Mouse (Mus musculus): ENCODE data around the gene Stat4. TPM values are rescaled to one million over a fixed set of nuclear protein-coding genes. Genes with fewer than 3 reads are reported as not detected.

The Stat4 gene
- polyA plus RNA-seq, 1 experiment from 2014 or later, result 0.46 TPM

- ATAC-seq (ENCODE audit: low FRiP score, low TSS enrichment) (no peak; the same call in none of the 2 replicates), DNase-seq (ENCODE audit: low spot score) (no peak)
- Histone ChIP-seq H3K27me3 (ENCODE audit: control insufficient read depth, insufficient read depth, low read length) (no peaks in the 10 kb centered on the region), H3K36me3 (ENCODE audit: control insufficient read depth, insufficient read depth, low read length) (0 out of 2 replicates have a peak, but pooled peaks cover 4% of the 10 kb centered on the region), H3K4me2 (replicated peaks; ENCODE audit: low read depth) (peak overlapping the region; percentile 77), H3K4me1 (replicated peaks; ENCODE audit: control insufficient read depth, insufficient read depth) (no peaks in the 10 kb centered on the region), H3K9ac (ENCODE audit: low read length) (peak overlapping the region; percentile 84), H3K4me3 (ENCODE audit: low read depth, low read length) (peak overlapping the region; percentile 81), H3K27ac (replicated peaks) (peak overlapping the region; percentile 84), H3K9me3 (ENCODE audit: control insufficient read depth, low read length) (no peaks in the 10 kb centered on the region)
- TF ChIP-seq EP300 (optimal IDR thresholded peaks at IDR 0.05) (no peak), CTCF (IDR thresholded peaks at IDR 0.05; ENCODE audit: low read depth) (no peak)
- WGBS, result under 1% methylated on average over 20 of the region's 20 CpGs
These were observed 132.7 kb downstream of the Stat4 start for GRCm38 (mm10) chr1:52119691-52120090.

- peak overlapping the region; percentile 84 for H3K9ac ChIP-seq (ENCODE audit: low read length)
- H3K36me3 ChIP-seq (ENCODE audit: control insufficient read depth, insufficient read depth, low read length), result 0 out of 2 replicates have a peak, but pooled peaks cover 4% of the 10 kb centered on the region
- ATAC-seq (ENCODE audit: low FRiP score, low TSS enrichment), result no peak
- no peak for TF ChIP-seq CTCF (IDR thresholded peaks at IDR 0.05; ENCODE audit: low read depth)
- no peak for TF ChIP-seq EP300 (optimal IDR thresholded peaks at IDR 0.05)
- H3K27ac ChIP-seq (replicated peaks), result no peak overlapping the region
- no peaks in the 10 kb centered on the region for H3K9me3 ChIP-seq (ENCODE audit: control insufficient read depth, low read length)
- WGBS, result 32% methylated on average over 10 of the region's 10 CpGs
- H3K4me2 ChIP-seq (replicated peaks; ENCODE audit: low read depth), result peak overlapping the region; percentile 77
- peak overlapping the region; percentile 81 for H3K4me3 ChIP-seq (ENCODE audit: low read depth, low read length)
- DNase-seq (ENCODE audit: low spot score), result no peak
- H3K4me1 ChIP-seq (replicated peaks; ENCODE audit: control insufficient read depth, insufficient read depth), result no peaks in the 10 kb centered on the region
- H3K27me3 ChIP-seq (ENCODE audit: control insufficient read depth, insufficient read depth, low read length), result no peaks in the 10 kb centered on the region
These were observed 133.2 kb downstream of the Stat4 start for GRCm38 (mm10) chr1:52120191-52120590.

- no peak for DNase-seq (ENCODE audit: low spot score)
- Histone ChIP-seq H3K27me3 (ENCODE audit: control insufficient read depth, insufficient read depth, low read length) (no peaks in the 10 kb centered on the region), H3K9me3 (ENCODE audit: control insufficient read depth, low read length) (no peaks in the 10 kb centered on the region), H3K4me2 (replicated peaks; ENCODE audit: low read depth) (peak overlapping the region; percentile 77; the same call in 1 of the 2 replicates), H3K4me3 (ENCODE audit: low read depth, low read length) (no peak overlapping the region), H3K9ac (ENCODE audit: low read length) (no peak overlapping the region), H3K36me3 (ENCODE audit: control insufficient read depth, insufficient read depth, low read length) (0 out of 2 replicates have a peak, but pooled peaks cover 4% of the 10 kb centered on the region), H3K27ac (replicated peaks) (no peak overlapping the region), H3K4me1 (replicated peaks; ENCODE audit: control insufficient read depth, insufficient read depth) (no peaks in the 10 kb centered on the region)
- TF ChIP-seq EP300 (optimal IDR thresholded peaks at IDR 0.05) (no peak), CTCF (IDR thresholded peaks at IDR 0.05; ENCODE audit: low read depth) (no peak)
- no peak for ATAC-seq (ENCODE audit: low FRiP score, low TSS enrichment)
- 82% methylated on average over 3 of the region's 3 CpGs for WGBS
These were observed 134.1 kb downstream of the Stat4 start for GRCm38 (mm10) chr1:52121052-52121451.

GRCm38 (mm10) chr1:52124818-52125217 is 137.9 kb downstream of the Stat4 start:
- Histone ChIP-seq H3K27ac (replicated peaks) (no peak overlapping the region), H3K36me3 (ENCODE audit: control insufficient read depth, insufficient read depth, low read length) (peaks cover 8% of the 10 kb centered on the region; the same call in 1 of the 2 replicates), H3K9me3 (ENCODE audit: control insufficient read depth, low read length) (no peaks in the 10 kb centered on the region), H3K9ac (ENCODE audit: low read length) (no peak overlapping the region), H3K4me1 (replicated peaks; ENCODE audit: control insufficient read depth, insufficient read depth) (no peaks in the 10 kb centered on the region), H3K27me3 (ENCODE audit: control insufficient read depth, insufficient read depth, low read length) (no peaks in the 10 kb centered on the region), H3K4me3 (ENCODE audit: low read depth, low read length) (no peak overlapping the region), H3K4me2 (replicated peaks; ENCODE audit: low read depth) (no peak overlapping the region)
- ATAC-seq (ENCODE audit: low FRiP score, low TSS enrichment) (no peak), DNase-seq (ENCODE audit: low spot score) (no peak)
- 69% methylated on average over 3 of the region's 3 CpGs for WGBS
- TF ChIP-seq EP300 (optimal IDR thresholded peaks at IDR 0.05) (no peak), CTCF (IDR thresholded peaks at IDR 0.05; ENCODE audit: low read depth) (no peak)

- WGBS, result 95% methylated on average over 6 of the region's 6 CpGs
- no peaks in the 10 kb centered on the region for H3K9me3 ChIP-seq (ENCODE audit: control insufficient read depth, low read length)
These were observed 140.4 kb downstream of the Stat4 start for GRCm38 (mm10) chr1:52127350-52127749.

GRCm38 (mm10) chr1:52129794-52130193 is 142.8 kb downstream of the Stat4 start:
- Histone ChIP-seq H3K4me2 (replicated peaks; ENCODE audit: low read depth) (no peak overlapping the region), H3K9ac (ENCODE audit: low read length) (no peak overlapping the region), H3K27ac (replicated peaks) (no peak overlapping the region), H3K36me3 (ENCODE audit: control insufficient read depth, insufficient read depth, low read length) (peaks cover 15% of the 10 kb centered on the region; the same call in 1 of the 2 replicates), H3K27me3 (ENCODE audit: control insufficient read depth, insufficient read depth, low read length) (no peaks in the 10 kb centered on the region), H3K4me3 (ENCODE audit: low read depth, low read length) (no peak overlapping the region), H3K9me3 (ENCODE audit: control insufficient read depth, low read length) (no peaks in the 10 kb centered on the region), H3K4me1 (replicated peaks; ENCODE audit: control insufficient read depth, insufficient read depth) (no peaks in the 10 kb centered on the region)
- ATAC-seq (ENCODE audit: low FRiP score, low TSS enrichment), result no peak
- WGBS, result 63% methylated on average over 6 of the region's 6 CpGs
- no peak for DNase-seq (ENCODE audit: low spot score)
- TF ChIP-seq CTCF (IDR thresholded peaks at IDR 0.05; ENCODE audit: low read depth) (no peak), EP300 (optimal IDR thresholded peaks at IDR 0.05) (no peak)

More at GRCm38 (mm10) chr1:52127350-52127749, 140.4 kb downstream of the Stat4 start:
- DNase-seq (ENCODE audit: low spot score), result no peak
- ATAC-seq (ENCODE audit: low FRiP score, low TSS enrichment), result no peak
- Histone ChIP-seq H3K27me3 (ENCODE audit: control insufficient read depth, insufficient read depth, low read length) (no peaks in the 10 kb centered on the region), H3K9ac (ENCODE audit: low read length) (no peak overlapping the region), H3K4me3 (ENCODE audit: low read depth, low read length) (no peak overlapping the region), H3K4me1 (replicated peaks; ENCODE audit: control insufficient read depth, insufficient read depth) (no peaks in the 10 kb centered on the region), H3K27ac (replicated peaks) (no peak overlapping the region), H3K36me3 (ENCODE audit: control insufficient read depth, insufficient read depth, low read length) (peaks cover 7% of the 10 kb centered on the region; the same call in 1 of the 2 replicates), H3K4me2 (replicated peaks; ENCODE audit: low read depth) (no peak overlapping the region)
- no peak for TF ChIP-seq CTCF (IDR thresholded peaks at IDR 0.05; ENCODE audit: low read depth)
- TF ChIP-seq EP300 (optimal IDR thresholded peaks at IDR 0.05), result no peak

Data from stomach, postnatal 0 days (tissue).